Mouse (Mus musculus) megakaryocyte, embryonic 14.5 days (primary cell): ENCODE data around the gene Cdyl2.

Experiments
- FLI1 ChIP-seq: IDR thresholded peaks from 2 replicates; pipeline ENCODE4 v1.6.1; 2012; ENCODE audit warnings: low read length, inconsistent platforms, mixed read lengths
- GATA1 ChIP-seq: IDR thresholded peaks from 3 replicates; pipeline ENCODE4 v1.6.1; 2012; ENCODE audit warnings: mixed read lengths, low read length, inconsistent platforms, borderline replicate concordance

GRCm38 (mm10) chr8:116533081-116533480 is 199.7 kb downstream of the Cdyl2 start:
- TF ChIP-seq GATA1, result no peak
- TF ChIP-seq FLI1, result no peak
